Mouse (Mus musculus) liver, embryonic 16.5 days (tissue): ENCODE measurements around the gene Ltf. TPM values are rescaled to one million over a fixed set of nuclear protein-coding genes. Genes with fewer than 3 reads are reported as not detected.

Experiments used
- ATAC-seq: fragments of 200-750 bp; cut with Nextera tagmentation; 2 replicates; pipeline ENCODE4 v1.8.0; 2017; ENCODE audit warnings: low read depth, mild to moderate bottlenecking, moderate number of reproducible peaks, moderate library complexity
- H3K27ac ChIP-seq: fragments of 300-500 bp; sonication (generic); 2 replicates; pipeline ENCODE4 v1.5.1; 2014; ENCODE audit warnings: mild to moderate bottlenecking, low read length
- H3K27me3 ChIP-seq: fragments of 300-500 bp; sonication (generic); 2 replicates; pipeline ENCODE4 v1.6.1; 2014; ENCODE audit warnings: low read depth, low read length, mixed read lengths; ENCODE audit not compliant: control insufficient read depth, insufficient read depth
- H3K36me3 ChIP-seq: fragments of 300-500 bp; sonication (generic); 2 replicates; pipeline ENCODE4 v1.6.1; 2014; ENCODE audit warnings: mild to moderate bottlenecking; ENCODE audit not compliant: control insufficient read depth, insufficient read depth
- H3K4me1 ChIP-seq: fragments of 300-500 bp; sonication (generic); 2 replicates; pipeline ENCODE4 v1.6.1; 2014; ENCODE audit warnings: low read depth, low read length, mixed read lengths; ENCODE audit not compliant: control insufficient read depth
- H3K4me2 ChIP-seq: fragments of 300-500 bp; sonication (generic); 2 replicates; pipeline ENCODE4 v1.6.1; 2014; ENCODE audit warnings: low read depth, low read length, mixed read lengths
- H3K4me3 ChIP-seq: fragments of 300-500 bp; sonication (generic); 2 replicates; pipeline ENCODE4 v1.5.1; 2014; ENCODE audit warnings: low read depth, mild to moderate bottlenecking, low read length
- H3K9ac ChIP-seq: fragments of 300-500 bp; sonication (generic); 2 replicates; pipeline ENCODE4 v1.6.1; 2014; ENCODE audit warnings: low read depth, low read length
- H3K9me3 ChIP-seq: fragments of 300-500 bp; sonication (generic); replicated peaks from 2 replicates; pipeline ENCODE4 v1.6.1; 2016; ENCODE audit warnings: low read length; ENCODE audit not compliant: control insufficient read depth
- WGBS: fragments of 180-500 bp; shearing (Covaris S2); extraction: QIAGEN DNeasy Blood & Tissue Kit; methylation state at CpG from one replicate; pipeline ENCODE4 v1.1.7; 2014; ENCODE audit not compliant: insufficient replicate concordance; 5-methylcytosine and 5-hydroxymethylcytosine counted together
- polyA plus RNA-seq: library from polyadenylated mRNA; unstranded; fragments of >200 nt; fragmentation: Nextera tagmentation; extraction: Ambion mirVana; gene quantifications from 2 replicates; pipeline ENCODE4 v1.2.1, GENCODE M21; 2015

The Ltf gene
- polyA plus RNA-seq, 1 experiment from 2014 or later, result 211 TPM

- 58% methylated on average over 2 of the region's 2 CpGs for WGBS
- Histone ChIP-seq H3K4me1 (no peaks in the 10 kb centered on the region; the same call in none of the 2 replicates), H3K9ac (peak overlapping the region; percentile 22; the same call in 1 of the 2 replicates), H3K9me3 (no peaks in the 10 kb centered on the region), H3K27ac (peak overlapping the region; percentile 78), H3K36me3 (no peaks in the 10 kb centered on the region), H3K4me2 (peak overlapping the region; percentile 40), H3K4me3 (peak overlapping the region; percentile 48), H3K27me3 (no peaks in the 10 kb centered on the region)
- ATAC-seq, result no peak
Measured at GRCm38 (mm10) chr9:110989543-110989942, 29.5 kb upstream of the Ltf start.

GRCm38 (mm10) chr9:110990204-110990603 is 28.9 kb upstream of the Ltf start, which contains the start of gene Rtp3:
Gene Rtp3, minus strand, starts transcription at chr9:110990583.
- no peaks in the 10 kb centered on the region for H3K36me3 ChIP-seq
- ATAC-seq, result peak; percentile 11
- peak within 1 kb of the TSS; percentile 48 for H3K4me3 ChIP-seq
- no peaks in the 10 kb centered on the region for H3K9me3 ChIP-seq
- peak within 1 kb of the TSS; percentile 40 for H3K4me2 ChIP-seq
- H3K9ac ChIP-seq, result peak within 1 kb of the TSS; percentile 22; the same call in 1 of the 2 replicates
- H3K4me1 ChIP-seq, result no peaks in the 10 kb centered on the region; the same call in none of the 2 replicates
- no peaks in the 10 kb centered on the region for H3K27me3 ChIP-seq
- peak within 1 kb of the TSS; percentile 78 for H3K27ac ChIP-seq
- 23% methylated on average over 6 of the region's 6 CpGs for WGBS

- peak overlapping the region; percentile 15; the same call in 1 of the 2 replicates for H3K4me2 ChIP-seq
- WGBS, result 35% methylated on average over 3 of the region's 3 CpGs
Measured at GRCm38 (mm10) chr9:110993281-110993709, 25.8 kb upstream of the Ltf start.

GRCm38 (mm10) chr9:110994716-110995172 is 24.3 kb upstream of the Ltf start:
- H3K4me2 ChIP-seq, result peak overlapping the region; percentile 48
- H3K9ac ChIP-seq, result no peak overlapping the region
- H3K4me3 ChIP-seq, result peak overlapping the region; percentile 39
- H3K4me1 ChIP-seq, result no peaks in the 10 kb centered on the region; the same call in none of the 2 replicates
- H3K9me3 ChIP-seq, result no peaks in the 10 kb centered on the region
- peak; percentile 76 for ATAC-seq
- peak overlapping the region; percentile 60 for H3K27ac ChIP-seq
- WGBS, result 9% methylated on average over 13 of the region's 13 CpGs
- H3K36me3 ChIP-seq, result no peaks in the 10 kb centered on the region
- H3K27me3 ChIP-seq, result no peaks in the 10 kb centered on the region

More at GRCm38 (mm10) chr9:110993281-110993709, 25.8 kb upstream of the Ltf start:
- Histone ChIP-seq H3K4me1 (no peaks in the 10 kb centered on the region; the same call in none of the 2 replicates), H3K9ac (no peak overlapping the region), H3K27me3 (no peaks in the 10 kb centered on the region), H3K36me3 (no peaks in the 10 kb centered on the region), H3K27ac (peak overlapping the region; percentile 85), H3K9me3 (no peaks in the 10 kb centered on the region), H3K4me3 (no peak overlapping the region)
- ATAC-seq, result peak; percentile 68

GRCm38 (mm10) chr9:110997245-110997644 is 21.8 kb upstream of the Ltf start:
- no peak overlapping the region for H3K4me3 ChIP-seq
- no peak overlapping the region for H3K9ac ChIP-seq
- H3K27ac ChIP-seq, result no peak overlapping the region
- WGBS, result 3% methylated on average over 5 of the region's 5 CpGs
- peaks cover 4% of the 10 kb centered on the region for H3K4me1 ChIP-seq
- peak; percentile 15; the same call in 1 of the 2 replicates for ATAC-seq
- no peaks in the 10 kb centered on the region for H3K27me3 ChIP-seq
- H3K4me2 ChIP-seq, result no peak overlapping the region
- H3K36me3 ChIP-seq, result no peaks in the 10 kb centered on the region
- no peaks in the 10 kb centered on the region for H3K9me3 ChIP-seq

- Histone ChIP-seq H3K27ac (no peak overlapping the region), H3K9ac (no peak overlapping the region), H3K4me2 (no peak overlapping the region), H3K9me3 (no peaks in the 10 kb centered on the region), H3K4me1 (peaks cover 4% of the 10 kb centered on the region), H3K27me3 (no peaks in the 10 kb centered on the region), H3K4me3 (no peak overlapping the region), H3K36me3 (no peaks in the 10 kb centered on the region)
- no peak for ATAC-seq
- WGBS, result 67% methylated on average over 2 of the region's 2 CpGs
Measured at GRCm38 (mm10) chr9:110999056-110999455, 20.0 kb upstream of the Ltf start.

GRCm38 (mm10) chr9:110999856-111000255 is 19.2 kb upstream of the Ltf start:
- no peak for ATAC-seq
- H3K27me3 ChIP-seq, result no peaks in the 10 kb centered on the region
- H3K27ac ChIP-seq, result no peak overlapping the region
- no peak overlapping the region for H3K4me3 ChIP-seq
- H3K4me1 ChIP-seq, result peaks cover 4% of the 10 kb centered on the region
- no peaks in the 10 kb centered on the region for H3K9me3 ChIP-seq
- no peak overlapping the region for H3K9ac ChIP-seq
- no peaks in the 10 kb centered on the region; the same call in 1 of the 2 replicates for H3K36me3 ChIP-seq
- H3K4me2 ChIP-seq, result no peak overlapping the region
- 57% methylated on average over 10 of the region's 10 CpGs for WGBS

- ATAC-seq, result no peak
- 57% methylated on average over 12 of the region's 12 CpGs for WGBS
- Histone ChIP-seq H3K9me3 (no peaks in the 10 kb centered on the region), H3K4me1 (peaks cover 4% of the 10 kb centered on the region), H3K4me3 (no peak overlapping the region), H3K4me2 (no peak overlapping the region), H3K36me3 (no peaks in the 10 kb centered on the region; the same call in 1 of the 2 replicates), H3K27me3 (no peaks in the 10 kb centered on the region), H3K27ac (no peak overlapping the region), H3K9ac (no peak overlapping the region)
Measured at GRCm38 (mm10) chr9:111001621-111002020, 17.4 kb upstream of the Ltf start.

- ATAC-seq, result peak; percentile 27; the same call in 1 of the 2 replicates
- 72% methylated on average over 9 of the region's 9 CpGs for WGBS
- peaks cover 4% of the 10 kb centered on the region for H3K4me1 ChIP-seq
Measured at GRCm38 (mm10) chr9:111003279-111003678, 15.8 kb upstream of the Ltf start.

More at GRCm38 (mm10) chr9:111003279-111003678, 15.8 kb upstream of the Ltf start:
- no peaks in the 10 kb centered on the region; the same call in 1 of the 2 replicates for H3K36me3 ChIP-seq
- no peak overlapping the region for H3K4me3 ChIP-seq
- H3K9ac ChIP-seq, result no peak overlapping the region
- H3K27ac ChIP-seq, result no peak overlapping the region
- no peak overlapping the region for H3K4me2 ChIP-seq
- no peaks in the 10 kb centered on the region for H3K9me3 ChIP-seq
- no peaks in the 10 kb centered on the region for H3K27me3 ChIP-seq
